Mouse (Mus musculus) right cerebral cortex, postnatal 36 days (tissue): ENCODE data around the gene Grin3a.

Experiments
- DNase-seq, 2 experiments: peaks; one replicate each; pipeline ENCODE4 v3.0.0; 2022; ENCODE audit warnings: low spot score in 2 of 2, mixed read lengths in 1 of 2

Gene Grin3a

GRCm38 (mm10) chr4:49845612-49845985 lies at the start of gene Grin3a:
TSS of gene Grin3a (minus strand) at chr4:49845744.
- DNase-seq = peak; percentile 63 to 64

DNA sequence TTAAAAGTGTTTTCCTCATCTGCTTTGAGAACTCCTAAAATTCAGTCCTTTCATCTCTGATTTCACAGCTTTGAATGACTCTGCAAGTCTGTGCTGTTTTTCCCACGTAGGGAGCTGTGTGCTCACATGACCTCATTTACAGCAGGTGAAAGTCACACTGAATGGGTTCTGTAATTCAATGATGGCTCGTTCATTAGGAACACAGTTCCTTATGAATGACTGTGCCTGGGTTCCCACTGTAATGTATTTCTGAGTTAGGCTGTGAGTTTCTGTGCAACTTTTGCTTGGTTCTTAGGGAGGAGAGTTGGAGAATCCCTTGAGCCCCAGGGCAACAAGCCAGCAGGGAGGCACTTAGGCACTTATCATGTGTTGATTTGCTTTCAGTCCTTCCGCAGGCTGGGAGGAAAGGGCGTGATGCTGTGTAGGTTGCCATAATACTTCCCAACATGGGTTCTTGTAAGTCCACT lies 46.3 kb upstream of the Grin3a start:
- DNase-seq = no peak

GRCm38 (mm10) chr4:49877084-49877483 lies 31.5 kb upstream of the Grin3a start:
- no peak for DNase-seq

DNA sequence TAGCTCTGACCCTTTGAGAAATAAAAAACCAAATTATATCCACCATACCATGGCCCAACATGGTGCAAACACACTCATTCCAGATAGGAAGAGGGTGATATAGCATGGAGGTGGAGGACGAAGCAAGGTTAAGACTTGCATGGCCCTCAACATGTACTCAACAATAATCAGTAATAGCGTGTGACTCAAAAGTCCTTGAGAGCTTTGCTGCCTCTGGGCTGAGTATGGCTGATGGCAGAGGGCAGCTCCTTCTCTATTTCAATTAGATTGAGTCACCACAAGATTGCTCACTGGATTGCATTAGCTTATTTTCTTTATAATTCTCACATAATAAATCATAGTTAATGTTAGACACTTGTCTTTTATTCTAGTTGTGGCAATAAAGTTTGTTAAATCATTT lies 15.1 kb upstream of the Grin3a start:
- no peak for DNase-seq

DNA sequence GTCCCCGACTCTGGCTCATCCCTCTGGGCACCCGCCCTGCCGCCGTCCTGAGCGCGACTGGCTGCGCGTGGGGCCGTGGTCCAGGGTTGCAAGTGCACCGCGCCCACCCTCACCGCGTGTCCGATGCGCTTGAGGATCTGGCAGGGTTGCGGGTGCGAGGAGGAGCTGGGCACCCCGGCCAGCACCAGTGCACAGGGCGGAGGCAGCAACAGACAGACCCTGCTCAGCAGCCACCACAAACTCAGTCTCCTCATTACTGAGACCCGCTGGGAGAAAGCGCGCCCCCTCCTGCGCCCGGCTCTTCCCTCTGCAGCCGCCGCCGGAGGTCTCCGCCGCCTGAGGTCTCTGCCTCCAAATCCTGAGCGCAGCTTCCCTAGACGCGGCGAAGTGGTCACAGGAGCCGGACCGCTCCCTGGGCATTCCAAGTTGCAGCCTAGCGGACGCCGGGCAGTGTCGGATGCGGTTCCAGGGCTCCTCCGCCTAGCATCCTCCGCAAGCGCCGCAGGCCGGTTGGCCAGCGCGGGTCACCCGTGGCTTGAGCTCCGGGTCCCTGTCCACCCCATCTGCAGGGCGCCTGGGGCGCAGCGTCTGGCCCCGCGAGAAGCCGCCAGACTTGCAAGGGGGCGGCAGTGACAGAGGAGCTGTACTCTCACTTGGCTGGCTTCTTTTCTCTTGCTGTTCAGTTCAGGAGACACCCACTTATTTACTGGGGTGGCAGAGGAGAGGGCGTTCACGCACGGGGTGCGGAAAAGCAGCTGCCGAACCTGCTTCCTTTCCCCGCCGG lies 524 bp downstream of the Grin3a start:
- peak in 1 of 2 experiments; percentile 5 for DNase-seq

GRCm38 (mm10) chr4:49844274-49844827 lies 1.2 kb downstream of the Grin3a start:
- peak in 1 of 2 experiments; percentile 9 for DNase-seq

GRCm38 (mm10) chr4:49843787-49844186 lies 1.8 kb downstream of the Grin3a start:
- no peak for DNase-seq

DNA sequence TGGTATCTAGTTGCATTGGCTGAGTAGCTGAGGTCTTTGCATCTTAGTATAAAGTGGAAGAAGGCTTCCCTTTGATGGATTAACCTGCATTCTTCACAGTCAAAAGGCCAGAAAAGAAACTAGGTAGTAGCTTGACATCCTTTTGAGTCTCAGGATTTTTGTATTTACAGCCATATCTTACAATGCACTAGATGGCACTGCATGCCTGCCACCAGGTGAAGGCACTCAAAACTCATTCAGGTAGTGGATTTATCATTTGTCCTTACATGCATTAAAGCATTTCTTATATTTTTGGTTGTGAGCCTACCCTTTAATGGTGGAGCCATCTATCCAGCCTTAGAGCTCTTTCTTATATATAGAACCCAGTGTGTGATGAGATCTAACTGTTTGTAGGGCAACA lies 13.5 kb downstream of the Grin3a start:
- no peak for DNase-seq

DNA sequence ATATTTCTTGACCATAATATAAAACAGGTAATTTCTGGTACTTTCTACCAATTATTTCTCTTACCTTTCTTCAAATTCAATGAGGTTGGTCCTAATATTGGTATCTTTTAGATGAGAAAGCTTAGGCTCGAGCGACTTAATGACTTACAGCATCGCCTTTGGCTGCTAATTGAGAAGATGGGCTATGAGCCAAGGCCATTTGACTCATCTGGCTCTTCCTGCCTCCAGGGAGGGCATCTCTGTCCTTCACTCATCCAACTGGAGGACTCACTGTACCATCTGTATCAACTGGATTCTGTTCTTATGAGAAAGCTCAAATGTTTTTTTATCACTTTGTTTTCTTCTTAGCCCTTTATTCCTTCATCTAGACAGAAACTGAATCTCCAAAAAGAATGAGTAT lies 31.7 kb downstream of the Grin3a start:
- no peak for DNase-seq

DNA sequence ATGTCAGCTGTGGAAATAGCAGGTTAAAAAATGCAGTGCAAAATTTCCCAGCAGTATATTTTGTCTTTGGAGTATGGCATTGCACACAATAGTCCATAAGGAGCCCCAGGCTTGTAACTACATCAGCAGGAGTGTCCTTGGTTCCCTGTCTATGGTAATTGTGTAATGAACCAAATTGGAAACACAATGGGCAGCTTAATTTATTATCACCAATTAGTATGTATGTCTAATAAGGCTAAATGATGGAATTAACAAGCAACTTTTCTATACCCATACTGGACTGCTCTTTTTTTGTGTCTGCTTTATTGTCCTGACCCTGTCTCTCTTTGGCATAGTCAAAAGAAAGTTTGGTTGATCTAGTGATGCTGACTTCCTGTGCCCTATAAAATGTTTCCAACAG lies 38.8 kb downstream of the Grin3a start:
- DNase-seq = no peak

GRCm38 (mm10) chr4:49799338-49799737 lies 46.2 kb downstream of the Grin3a start:
- DNase-seq = no peak

DNA sequence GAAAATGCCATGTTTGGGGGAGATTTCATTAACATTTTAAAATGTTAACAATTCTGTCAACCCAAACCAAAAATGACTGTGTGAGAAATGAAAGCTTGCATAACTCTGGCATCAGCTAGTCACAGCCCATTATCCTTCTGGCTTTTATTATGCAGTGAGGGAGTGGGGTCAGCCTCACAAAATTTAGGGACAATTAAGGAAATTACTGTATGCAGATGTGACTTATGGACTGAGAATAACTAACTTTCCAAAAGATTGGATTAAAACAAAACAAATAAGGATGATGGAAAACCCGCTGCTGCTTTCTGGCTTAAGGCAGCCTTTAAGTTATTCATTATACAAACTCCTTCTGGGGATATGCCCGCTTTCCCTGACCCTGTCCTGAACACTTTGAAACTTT lies 56.6 kb downstream of the Grin3a start:
- no peak for DNase-seq

GRCm38 (mm10) chr4:49742847-49743246 lies 102.7 kb downstream of the Grin3a start:
- DNase-seq = no peak

GRCm38 (mm10) chr4:49741942-49742341 lies 103.6 kb downstream of the Grin3a start:
- no peak for DNase-seq

DNA sequence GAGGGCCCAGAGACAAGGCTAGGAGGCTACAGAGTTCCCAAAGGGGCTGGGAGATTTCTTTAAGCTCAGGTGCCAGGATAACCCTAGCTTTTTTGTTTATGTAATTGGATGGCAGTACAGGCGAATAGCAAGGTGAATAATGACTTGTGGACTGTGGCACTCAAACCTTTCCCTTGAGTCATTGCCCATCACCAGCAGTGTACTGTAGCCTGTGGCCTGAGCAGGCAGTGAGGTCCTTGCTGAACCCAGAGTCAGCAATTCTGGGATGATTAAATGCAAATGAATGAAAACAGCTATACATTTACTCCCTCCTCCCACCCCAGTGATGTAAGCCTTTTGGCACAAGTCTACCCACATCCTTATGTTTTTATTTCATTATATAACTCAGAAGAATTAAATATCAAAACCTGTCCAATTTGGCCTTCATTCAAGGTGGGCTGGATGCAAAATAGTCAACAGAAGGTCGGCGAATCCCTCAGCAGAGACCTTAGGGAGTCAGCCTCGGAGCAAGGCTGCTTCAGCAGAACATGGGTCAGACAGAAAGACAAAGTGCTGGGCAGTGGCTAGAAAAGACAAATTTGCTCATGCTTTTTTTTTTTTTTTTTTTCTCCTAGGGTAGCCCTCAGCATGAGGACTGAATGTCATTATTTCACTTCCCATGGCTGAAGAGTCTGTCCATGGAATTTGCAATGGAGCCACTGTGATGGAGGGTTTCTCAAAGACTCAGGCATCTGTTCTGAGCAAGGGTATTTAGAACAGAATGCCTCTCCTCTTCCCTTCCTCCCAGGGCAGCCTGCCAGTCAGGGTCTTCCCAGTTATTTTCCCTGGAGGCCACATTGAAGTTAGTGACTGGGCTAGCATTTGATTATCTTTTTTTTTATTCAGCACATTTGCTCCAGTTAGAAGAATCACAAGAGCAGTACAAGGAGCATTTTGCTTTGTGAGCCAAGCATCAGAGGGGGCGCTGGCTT lies 104.5 kb downstream of the Grin3a start:
- DNase-seq = no peak

DNA sequence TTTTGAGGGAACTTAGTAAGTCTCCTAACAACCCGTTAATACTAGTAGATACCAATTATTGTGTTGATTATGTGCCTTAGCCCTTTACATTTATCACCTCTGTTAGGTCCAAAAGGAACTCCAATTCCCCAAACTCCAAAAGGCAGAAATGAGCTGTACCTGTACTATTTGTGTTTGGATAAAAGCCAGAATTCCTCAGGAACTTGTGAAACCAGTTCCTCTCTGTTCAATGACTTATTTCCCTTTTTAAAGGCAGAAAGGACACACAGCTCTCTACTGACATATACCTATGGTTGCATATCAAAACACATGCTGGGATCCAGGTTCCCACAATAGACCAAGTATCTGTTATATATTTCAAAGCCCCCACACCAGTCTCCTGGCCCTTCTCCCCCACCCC lies 106.0 kb downstream of the Grin3a start:
- DNase-seq = no peak

GRCm38 (mm10) chr4:49729326-49729725 lies 116.2 kb downstream of the Grin3a start:
- no peak for DNase-seq

DNA sequence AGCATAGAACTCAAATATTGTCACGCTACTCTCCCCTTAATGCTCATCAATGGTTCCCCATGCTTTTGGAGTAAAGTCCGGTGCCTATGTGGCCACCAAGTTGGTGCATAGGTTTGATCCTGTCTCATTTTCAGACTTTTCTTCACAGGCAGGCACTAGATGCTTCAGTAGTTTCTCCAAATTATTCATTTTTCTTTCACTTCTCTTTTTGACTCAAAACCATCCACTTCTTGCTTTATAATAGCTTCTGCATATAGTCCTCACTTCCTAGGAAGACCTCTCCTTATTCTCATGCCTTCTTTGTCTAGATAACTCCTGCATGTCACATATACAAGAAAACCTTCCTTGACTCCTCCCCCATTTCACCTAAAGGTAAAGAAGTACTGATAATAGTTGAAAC lies 121.6 kb downstream of the Grin3a start:
- DNase-seq = no peak

- DNase-seq = no peak
Measured at GRCm38 (mm10) chr4:49691405-49692194, 153.9 kb downstream of the Grin3a start.

- DNase-seq = no peak
Measured at GRCm38 (mm10) chr4:49688594-49689288, 156.8 kb downstream of the Grin3a start.

DNA sequence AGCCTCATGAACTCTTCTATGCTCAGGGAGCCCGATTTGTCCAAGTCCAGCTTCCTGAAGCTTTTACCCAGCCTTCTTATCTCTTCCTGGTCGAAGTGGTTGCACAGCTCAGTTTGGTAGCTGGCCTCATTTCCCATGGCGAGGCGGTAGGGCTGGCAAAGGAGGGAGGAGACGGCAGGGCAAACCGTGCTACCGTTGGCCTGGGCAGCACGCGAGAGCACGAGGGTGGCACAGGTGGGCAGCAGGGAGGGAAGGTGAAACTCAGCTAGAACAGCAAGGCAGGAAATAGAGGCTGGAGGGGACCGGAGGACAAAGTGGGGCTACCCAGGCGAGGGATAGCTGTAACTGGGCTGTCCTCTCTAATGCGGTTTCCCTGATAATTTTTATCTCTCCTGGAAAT lies 163.7 kb downstream of the Grin3a start, which contains the start of gene Ppp3r2:
Ppp3r2 (minus strand) TSS at position 213 of the 400 bp plus-strand sequence.
- no peak for DNase-seq
